Mouse (Mus musculus): ENCODE measurements around the gene Arl11.

DNA sequence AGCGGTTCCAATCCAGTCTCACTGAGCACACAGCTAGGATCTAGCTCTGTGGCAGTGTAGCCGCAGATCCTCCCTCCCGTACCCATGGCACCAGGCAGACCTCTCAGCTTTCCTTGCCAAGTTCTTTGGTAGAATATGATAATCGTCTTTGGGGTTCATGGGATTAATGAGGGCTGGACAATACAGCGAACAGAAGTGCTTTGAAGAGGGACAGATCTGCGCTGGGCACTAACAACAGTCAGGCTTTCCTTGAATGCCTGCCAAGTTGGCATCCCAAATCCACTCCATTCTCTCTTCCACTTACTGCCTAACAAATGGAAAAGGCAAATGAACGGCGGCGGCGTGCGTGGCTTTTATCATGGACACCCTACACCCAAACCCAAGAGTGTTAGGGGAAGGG is 21.0 kb downstream of the Arl11 start:
- TF ChIP-seq CTCF (IDR thresholded peaks at IDR 0.05) = no peak
- no peak for TF ChIP-seq POLR2A (IDR thresholded peaks at IDR 0.05; ENCODE audit: insufficient read depth, low read depth, low read length)
- TF ChIP-seq EP300 (IDR thresholded peaks at IDR 0.05; ENCODE audit: insufficient read depth, low read depth, low read length) = no peak
